Mouse (Mus musculus) large intestine, adult 2 months (tissue): ENCODE data around the gene Slc9a3. TPM values are rescaled to one million over a fixed set of nuclear protein-coding genes. Genes with fewer than 3 reads are reported as not detected.

Experiments used
- DNase-seq: peaks from one replicate; pipeline ENCODE4 v3.0.0-alpha.2; 2012; ENCODE audit warnings: low read depth, low spot score
- WGBS: fragments of 180-500 bp; shearing (Covaris S2); methylation state at CpG from one replicate; pipeline ENCODE4 v1.1.7; 2018; 5-methylcytosine and 5-hydroxymethylcytosine counted together
- polyA plus RNA-seq: library from polyadenylated mRNA; depleted of rRNA; stranded (reverse); fragments of >200 nt; gene quantifications from 2 replicates; pipeline ENCODE4 v1.2.3, GENCODE M21; 2012; rRNA removed

Slc9a3 gene
- polyA plus RNA-seq: 17.0 and 89.2 TPM in 2 replicates

DNA sequence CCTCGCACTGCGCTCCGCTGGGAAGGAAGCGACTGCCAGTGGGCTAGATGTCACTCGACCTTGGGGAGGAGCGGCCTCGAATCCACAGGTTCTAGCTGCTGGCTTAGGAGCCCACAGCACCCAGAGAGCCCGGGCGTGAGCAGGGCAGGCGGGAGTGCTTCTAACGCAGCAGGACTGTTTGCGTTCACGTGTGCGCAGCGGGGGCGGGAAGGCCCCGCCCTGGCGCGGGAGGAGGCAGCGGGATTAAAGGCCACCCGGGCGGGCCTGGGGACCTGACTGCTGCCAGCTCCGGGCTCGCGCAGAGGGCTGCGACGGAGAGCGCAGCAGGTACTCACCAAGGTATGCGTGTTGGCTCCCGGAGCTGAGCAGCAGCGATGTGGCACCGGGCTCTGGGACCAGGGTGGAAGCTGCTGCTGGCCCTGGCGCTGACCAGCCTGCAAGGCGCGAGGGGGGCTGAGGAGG lies at the start of gene Slc9a3:
TSS of gene Slc9a3 (plus strand) at position 317 of the 462 bp plus-strand sequence.
- 3% methylated on average over 35 of the region's 35 CpGs for WGBS
- DNase-seq: no peak

DNA sequence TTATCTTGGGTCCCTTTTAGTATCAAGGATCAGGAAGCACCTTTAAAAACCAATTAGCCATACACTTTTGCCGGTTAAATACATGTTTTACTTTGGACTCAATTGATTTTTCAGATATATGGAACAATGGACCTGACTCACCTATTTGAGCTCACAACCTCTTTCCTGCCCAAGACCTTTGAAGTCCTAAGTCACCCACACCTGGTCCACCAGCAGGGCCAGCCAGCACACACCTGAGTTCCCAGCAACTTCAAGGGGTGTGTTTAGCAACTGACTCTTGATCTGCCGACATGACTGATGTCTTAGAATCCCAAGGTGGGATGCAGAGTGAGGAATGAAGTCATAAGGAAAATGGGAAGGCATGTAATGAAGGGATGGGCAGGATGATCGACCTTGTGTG lies 49.5 kb upstream of the Slc9a3 start:
- DNase-seq: no peak
- 52% methylated on average over 3 of the region's 3 CpGs for whole genome bisulfite sequencing

DNA sequence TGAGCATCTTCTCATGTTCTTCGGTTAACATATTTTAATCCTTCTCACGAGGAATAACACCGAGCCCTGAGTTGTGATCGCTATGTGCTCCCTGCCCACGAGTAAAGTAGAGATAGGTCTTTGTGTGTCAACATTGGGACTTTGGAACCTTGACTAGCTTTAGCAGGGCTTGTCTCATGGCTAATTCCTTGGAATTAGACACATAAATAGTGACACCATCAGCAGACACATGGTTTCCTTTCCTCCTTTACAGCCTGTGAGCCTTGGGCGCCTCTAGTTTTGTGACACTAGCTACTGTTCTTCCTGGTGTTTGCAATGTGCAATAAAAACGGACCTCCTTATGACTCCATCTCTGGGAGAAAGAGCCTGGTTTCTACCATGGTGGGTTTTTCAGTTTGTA lies 47.9 kb upstream of the Slc9a3 start:
- no peak for DNase-seq
- WGBS: 60% methylated on average over 7 of the region's 7 CpGs

DNA sequence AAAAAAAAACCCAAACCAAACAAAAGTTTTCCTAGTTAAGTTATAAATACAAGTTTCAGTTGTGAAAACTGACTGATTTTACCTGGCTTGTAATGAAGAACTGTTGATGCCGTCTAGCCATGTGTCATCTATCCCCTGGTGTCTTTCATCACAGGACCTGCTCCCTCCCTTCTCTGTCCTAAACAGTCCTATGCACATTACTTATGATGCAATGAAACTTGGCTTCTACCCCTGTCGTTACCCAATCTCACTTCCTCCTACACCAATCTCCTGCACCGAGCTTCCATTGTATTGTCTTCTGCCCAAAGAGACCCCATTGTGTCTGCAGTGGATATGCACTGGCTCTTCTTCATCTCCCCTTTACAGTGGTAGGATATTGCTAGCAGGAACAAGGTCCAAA lies 31.0 kb upstream of the Slc9a3 start:
- WGBS: 41% methylated on average over 3 of the region's 3 CpGs
- DNase-seq: no peak

DNA sequence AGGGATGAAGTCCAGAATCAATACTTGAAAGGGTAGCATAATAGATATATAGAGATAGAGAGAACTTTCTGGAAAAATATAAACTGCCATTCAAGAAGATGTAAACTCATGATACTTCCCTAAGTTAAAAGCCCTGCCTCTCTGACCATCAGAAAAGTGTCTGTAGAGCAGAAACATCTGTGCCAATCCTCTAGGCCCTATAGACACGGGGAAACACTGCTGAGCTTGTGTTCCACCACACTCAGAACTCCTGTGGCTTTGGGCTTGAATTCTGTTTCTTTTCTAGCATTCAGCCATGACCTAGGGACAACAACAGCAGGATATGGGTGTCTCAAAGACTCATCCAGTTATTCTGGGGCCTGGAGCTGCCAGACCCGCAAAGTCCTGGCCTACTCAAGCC lies 25.3 kb upstream of the Slc9a3 start:
- 65% methylated on average over 2 of the region's 2 CpGs for whole genome bisulfite sequencing
- no peak for DNase-seq

DNA sequence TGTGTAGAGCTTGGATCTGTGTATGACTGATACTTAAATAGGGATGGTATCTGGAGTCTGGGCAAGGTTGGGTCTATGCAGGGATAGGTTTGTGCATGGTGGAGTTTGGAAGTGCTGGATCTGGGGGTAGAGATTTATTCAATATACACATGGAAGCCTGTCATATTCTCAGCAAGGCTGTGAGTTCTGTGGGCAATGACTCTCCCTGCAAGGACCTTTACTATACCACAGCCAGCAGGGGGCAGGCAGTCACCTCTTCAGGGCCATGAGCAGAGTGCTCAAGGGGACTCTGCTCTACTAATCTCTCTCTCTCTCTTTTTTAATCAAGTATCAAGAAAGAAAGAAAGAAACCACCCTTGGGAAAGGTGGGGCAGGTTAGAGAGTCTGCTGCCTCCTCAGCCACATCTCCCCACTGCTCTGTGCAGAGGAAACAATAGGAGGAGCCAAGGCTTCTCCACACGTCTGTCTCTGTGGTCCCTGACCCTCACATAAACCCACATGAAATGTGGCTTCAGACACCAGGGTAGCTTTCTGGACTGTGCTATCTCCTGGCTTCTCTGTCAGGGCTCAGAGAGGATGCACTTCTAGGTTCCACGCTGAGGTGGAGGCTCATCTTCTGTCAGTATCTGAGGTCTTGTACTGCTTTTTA lies 24.4 kb upstream of the Slc9a3 start:
- WGBS: 54% methylated on average over 2 of the region's 2 CpGs
- no peak for DNase-seq

DNA sequence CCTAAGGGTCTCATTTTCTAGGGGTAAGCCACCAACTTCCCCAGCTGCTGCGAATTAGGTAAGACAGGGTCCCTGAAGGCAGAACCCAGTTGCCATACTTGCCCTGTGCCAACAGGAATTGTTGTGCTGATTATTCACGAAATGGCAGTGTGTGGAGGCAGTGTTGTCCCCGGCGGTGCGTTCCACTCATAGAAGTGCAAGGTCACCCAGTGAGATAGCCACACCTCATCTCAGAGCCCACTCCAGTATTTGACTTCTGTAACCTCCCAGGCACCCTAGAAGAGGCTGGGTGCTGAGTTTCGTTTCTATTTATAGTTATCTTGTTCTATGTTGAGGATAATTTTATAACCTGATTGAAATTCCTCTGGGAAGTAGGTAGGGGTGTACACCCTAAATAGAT lies 22.3 kb upstream of the Slc9a3 start:
- DNase-seq: no peak
- WGBS: 27% methylated on average over 6 of the region's 6 CpGs

DNA sequence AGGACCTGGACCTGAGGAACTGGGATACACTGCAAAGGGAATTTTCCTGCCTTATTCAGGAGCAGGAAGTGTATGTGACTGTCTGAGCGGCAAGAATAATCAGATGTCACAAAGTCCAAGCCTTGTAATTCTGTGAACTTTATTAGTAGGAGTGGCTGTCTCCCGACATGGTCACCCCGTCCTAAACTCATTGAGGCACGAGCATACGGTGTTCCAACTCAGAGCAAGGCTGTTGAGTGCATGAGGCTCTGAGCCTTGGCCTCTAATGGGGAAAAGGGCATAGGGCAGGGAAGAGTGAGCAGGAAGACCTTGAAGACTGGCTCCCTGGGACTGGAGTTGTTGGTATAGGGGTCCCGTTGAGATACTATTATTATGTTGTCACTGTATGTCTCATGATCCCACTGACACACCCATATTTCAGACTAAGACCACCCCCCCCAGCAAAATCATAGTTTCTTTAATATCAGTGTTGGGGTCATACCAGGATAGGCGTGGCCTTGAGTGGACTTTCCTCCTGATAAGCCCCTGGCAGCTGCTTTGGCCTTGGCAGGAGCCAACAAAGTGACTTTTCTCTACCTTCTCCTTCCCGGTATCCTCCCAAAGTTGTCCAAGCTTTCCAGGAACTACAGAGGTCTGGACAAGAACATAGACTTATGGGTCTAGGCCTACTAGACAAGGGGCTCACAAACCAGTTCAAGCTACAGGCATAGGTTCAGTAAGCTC lies 19.0 kb upstream of the Slc9a3 start:
- whole genome bisulfite sequencing: 29% methylated on average over 8 of the region's 8 CpGs
- DNase-seq: peak; percentile 84

DNA sequence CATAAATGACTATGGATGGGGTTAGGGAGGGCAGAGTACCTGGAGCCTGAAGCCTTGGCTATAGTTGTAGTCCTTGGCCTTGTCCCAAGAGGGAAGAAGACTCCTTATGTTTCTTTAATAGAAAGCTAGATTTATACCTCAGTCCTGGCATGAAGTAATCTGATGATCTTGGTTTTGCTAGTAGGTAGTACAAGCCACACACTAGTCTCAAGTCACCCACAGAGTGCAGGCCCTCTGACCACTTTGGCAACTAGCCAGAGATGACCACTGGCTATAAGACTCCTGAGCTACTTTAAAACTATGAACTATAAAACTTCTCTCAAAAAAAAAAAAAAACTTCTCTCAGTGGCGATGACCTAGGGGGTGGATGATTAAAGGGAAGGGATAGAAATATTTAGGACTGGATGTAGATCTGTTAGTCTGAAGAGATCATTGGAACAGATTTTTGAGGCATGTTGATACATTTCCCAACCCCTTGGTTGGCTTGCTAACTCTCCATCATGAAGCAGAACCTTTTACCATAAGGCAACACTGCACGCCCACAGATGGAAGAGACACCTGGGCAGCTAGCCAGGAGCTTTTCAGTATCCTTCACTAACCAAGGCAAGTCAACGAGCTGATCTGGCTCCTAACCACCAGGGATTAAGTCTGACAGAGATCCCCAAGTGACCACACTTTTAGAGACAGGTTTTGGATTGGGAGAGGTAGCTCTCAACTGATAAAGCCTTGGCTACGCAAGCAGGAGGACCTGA lies 18.2 kb upstream of the Slc9a3 start:
- WGBS: 58% methylated on average over 4 of the region's 4 CpGs
- DNase-seq: no peak

DNA sequence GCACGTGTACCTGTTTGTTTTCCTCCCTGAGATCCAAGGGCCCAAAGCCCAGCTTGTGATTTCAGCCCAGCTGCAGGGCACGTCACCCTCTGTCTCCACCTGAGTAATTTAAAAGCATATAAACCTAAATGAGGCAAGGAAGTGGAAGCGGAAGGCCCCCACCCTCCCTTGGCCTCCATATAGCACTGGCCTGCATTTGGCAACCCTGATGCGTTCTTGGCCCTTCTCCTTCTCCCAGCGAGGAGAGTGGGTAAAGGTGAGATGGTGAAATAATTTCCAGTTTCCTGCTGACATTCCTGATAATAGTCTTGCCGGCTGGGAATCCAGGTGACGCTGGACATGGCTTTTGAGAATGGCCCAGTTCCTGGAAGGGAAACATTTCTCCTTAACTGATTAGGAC lies 16.8 kb upstream of the Slc9a3 start:
- WGBS: 28% methylated on average over 7 of the region's 7 CpGs
- no peak for DNase-seq

DNA sequence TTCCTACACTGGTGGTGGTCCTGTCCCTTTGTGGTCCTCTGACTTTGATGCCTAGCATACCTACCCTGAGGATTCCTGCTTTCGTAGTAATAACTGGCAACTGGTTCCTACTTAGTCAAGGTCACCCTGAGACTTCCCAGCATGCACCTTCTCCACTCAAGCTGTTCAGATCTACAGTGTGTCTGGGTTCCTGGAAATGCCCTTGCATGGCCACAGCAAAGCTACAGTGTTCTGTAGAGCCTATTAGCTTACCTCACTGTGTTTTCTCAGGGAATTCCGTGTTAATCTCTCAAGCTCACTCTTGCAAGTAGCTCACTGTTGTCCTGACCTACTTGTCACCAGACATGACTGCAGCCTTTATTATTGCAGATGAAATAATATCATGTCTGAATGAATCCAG lies 13.8 kb upstream of the Slc9a3 start:
- no peak for DNase-seq
- 85% methylated on average over 2 of the region's 2 CpGs for WGBS

DNA sequence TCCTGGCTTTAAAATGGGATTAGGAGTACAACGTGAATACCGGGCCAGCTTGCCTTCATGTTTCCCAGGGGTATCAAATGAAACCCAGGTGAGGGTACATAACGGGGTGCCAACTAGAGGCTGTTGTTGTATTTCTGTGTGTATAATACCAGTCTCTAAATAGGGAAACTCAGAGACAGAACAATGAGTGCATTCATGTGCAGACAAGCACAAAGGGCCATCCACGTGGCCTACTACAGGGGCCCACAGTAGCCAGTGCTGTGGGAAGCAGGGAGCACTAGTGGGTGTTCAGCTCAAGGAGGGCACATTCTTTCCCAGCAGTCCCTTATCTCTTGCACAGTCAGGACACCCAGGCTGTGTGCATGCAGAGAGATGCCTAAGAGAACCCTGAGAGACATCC lies 8.7 kb upstream of the Slc9a3 start:
- no peak for DNase-seq
- WGBS: 79% methylated on average over 4 of the region's 4 CpGs

DNA sequence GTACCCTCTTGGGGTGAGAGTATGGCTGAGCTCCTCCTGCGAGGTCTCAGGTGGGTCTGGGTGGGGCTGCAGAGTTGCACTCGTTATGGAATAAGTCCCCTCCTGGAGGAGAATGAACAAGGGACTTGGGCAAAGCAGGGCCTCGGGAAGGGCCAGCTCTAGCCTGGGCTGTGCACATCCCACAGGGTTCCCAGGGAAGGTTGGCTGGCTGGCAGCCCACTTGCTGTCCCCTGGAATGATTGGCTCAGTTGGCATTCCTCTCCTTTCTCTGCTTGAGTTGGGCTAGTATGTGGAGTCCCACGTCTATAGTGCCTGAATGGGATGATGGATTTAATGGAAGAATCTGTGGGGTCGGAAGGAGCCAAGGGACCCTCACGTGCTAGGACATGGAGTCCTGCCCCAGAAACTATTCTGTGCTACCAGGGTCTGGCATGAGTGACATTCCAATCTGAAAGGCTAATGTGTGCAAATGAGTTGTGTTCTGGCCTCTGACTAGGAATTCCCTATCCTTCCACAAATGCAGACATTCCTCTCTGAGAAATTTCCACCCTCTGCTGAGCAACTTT lies 7.5 kb upstream of the Slc9a3 start:
- no peak for DNase-seq
- 71% methylated on average over 6 of the region's 6 CpGs for WGBS

DNA sequence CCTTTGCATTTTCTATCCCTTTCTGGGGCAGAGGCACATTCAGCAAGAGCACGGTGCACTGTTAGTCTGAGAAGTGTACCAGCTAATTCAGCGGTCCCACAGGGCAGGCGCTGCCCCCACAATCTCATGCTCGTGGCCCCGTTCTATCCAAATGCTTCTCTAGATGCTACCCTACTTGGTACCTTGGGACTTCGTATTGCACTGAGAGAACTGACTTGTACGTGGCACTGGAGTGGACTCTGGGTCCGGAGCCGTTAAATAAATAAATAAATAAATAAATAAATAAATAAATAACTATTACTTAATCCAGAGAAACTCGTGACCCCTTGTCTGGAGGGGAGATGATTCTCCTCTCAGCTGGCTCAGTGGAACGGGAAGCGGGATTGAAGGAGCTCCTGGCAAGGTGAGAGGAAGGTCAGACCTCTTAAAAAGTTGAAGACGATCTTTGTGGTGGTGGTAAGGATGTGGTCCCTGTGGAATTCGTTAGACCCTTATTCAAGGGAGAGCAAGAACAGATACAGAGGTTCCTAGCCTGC lies 606 bp downstream of the Slc9a3 start:
- WGBS: 63% methylated on average over 14 of the region's 14 CpGs
- DNase-seq: no peak

DNA sequence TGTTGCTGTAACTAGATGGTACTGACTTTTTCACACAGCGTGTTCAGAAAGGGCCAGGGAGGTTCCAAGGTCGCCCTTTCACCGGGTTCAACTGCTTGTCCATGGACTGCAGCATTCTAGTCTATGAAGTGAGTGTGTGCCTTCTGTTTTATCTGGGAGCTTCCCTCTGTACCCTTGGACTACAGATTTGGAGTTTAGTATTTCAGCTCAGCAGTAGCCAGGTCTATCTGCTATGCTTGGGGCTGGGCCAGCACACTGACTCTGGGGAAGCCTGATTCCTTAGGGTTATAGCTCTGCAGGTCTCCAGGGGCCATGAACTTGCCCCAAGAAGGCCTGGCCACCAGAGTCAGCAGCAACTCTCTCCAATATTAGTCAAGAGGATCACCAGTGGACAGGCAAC lies 1.4 kb downstream of the Slc9a3 start:
- DNase-seq: no peak
- 88% methylated on average over 3 of the region's 3 CpGs for WGBS

DNA sequence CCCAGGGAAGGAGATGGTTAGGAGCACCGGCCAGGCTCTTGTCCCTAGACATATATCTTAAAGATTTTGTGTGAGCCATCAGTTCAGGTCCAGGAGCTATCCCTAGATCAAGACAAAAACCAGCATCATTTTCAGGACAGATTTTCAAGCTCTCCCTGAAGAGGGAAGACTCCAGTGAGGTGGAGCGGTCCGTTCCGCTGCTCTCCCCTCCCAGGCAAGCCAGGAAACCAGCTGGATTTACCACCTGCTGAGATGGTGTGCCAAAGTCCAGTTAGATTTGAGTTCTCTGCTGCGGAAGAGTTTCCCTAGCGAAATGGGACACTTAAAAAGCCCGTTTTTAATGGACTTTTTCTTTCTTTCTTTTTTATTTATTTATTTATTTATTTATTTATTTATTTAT lies 6.3 kb downstream of the Slc9a3 start:
- no peak for DNase-seq
- WGBS: 38% methylated on average over 7 of the region's 7 CpGs

DNA sequence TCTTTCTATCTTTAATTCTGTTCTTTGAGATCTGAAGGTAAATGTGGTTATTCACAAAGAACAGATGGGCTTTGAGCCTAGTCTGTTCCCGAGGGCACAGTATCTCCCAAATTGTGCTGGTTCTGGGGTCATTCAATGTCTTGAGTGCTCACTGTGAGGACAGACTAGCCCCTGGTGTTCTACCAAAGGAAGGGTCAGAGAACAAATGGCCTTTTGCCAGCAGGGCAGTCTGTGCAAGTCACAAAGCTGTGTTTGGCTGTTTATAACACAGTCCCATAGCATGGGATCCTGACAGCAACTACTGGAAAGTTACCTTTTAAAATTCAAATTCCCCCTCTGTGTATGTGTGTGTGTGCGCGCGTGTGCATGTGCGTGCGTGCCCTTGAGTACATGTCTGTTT lies 8.7 kb downstream of the Slc9a3 start:
- no peak for DNase-seq
- 93% methylated on average over 6 of the region's 6 CpGs for WGBS

DNA sequence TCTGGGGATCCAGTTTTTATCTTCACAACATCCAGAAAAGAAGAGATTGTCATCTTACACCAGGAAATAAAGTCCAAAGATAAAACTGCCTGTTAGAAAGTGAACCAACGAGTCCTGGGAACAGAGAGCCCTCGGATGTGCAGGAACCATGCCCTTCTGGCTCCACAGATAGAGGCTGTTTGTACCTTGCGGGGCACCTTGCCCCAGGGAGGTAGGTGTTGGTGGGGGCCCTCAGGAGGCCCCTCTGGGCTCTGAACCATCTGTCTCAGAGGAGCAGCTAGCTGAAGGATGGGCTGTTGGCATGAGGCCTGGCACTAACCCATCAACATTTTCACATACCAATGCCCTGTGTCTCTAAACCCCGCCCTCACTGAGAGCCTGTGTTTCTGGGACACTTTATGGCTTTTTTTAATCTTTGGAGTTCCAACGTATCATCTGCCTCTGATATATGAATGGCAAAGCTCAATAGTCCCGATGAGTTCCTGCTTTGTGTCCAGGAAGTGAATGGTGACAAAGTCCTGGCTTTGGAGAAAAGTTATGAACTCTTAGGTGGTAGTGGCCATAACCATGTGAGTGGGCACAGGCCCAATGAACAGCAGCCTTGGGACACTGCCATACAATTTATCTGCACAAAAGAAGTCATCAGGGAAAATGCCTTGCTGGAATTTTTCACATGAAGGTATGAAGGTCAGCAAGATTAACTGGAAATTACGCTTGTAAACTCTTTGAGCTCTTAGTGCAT lies 17.8 kb downstream of the Slc9a3 start:
- 47% methylated on average over 7 of the region's 7 CpGs for WGBS
- no peak for DNase-seq

DNA sequence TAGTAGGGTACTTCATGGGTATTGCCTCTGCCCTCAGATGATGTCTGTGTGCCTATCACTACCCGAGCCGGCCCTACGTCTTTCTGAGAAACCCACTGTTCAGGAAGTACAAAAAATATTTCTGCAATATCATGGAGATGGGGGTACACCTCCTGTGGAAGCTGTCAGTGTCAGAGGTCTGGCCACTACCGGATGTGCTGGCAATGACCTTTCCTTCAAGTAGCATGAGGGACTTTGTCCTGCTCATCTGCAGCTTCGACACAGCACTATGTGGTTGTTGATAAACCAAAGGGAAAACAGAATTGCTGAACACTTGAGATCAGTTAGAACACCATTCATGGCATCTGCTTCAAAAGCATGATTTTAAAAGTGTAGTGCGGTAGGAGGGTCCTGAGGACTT lies 19.5 kb downstream of the Slc9a3 start:
- WGBS: 90% methylated on average over 6 of the region's 6 CpGs
- DNase-seq: no peak

DNA sequence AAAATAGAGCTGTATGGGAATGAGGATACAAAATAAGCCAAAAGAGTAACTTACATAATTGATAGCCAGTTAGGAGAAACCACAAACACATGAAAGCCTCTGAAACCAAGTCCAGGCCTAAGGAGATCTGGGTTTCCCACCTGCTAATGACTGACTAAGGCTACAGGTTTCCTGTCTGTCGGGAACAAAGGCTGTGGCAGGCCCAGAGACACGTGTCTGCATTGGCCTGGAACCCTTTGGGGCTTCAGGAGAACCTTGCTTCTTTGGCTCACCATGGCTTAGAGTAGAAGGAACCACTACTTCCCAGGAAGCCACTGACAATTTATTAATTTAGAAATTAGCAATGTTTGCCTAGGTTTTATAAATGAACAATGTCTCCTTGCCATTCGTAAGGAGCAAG lies 22.0 kb downstream of the Slc9a3 start:
- 71% methylated on average over 3 of the region's 3 CpGs for WGBS
- DNase-seq: no peak
